Mouse (Mus musculus) megakaryocyte, embryonic 14.5 days (primary cell): Measurements from ENCODE around the gene Fbxw7. TPM values are rescaled to one million over a fixed set of nuclear protein-coding genes. Genes with fewer than 3 reads are reported as not detected.

Source experiments
- H3K27me3 ChIP-seq: replicated peaks from 2 replicates; pipeline ENCODE3; 2012; ENCODE audit warnings: inconsistent platforms
- H3K36me3 ChIP-seq: replicated peaks from 2 replicates; pipeline ENCODE3; 2012; ENCODE audit warnings: low read length, inconsistent platforms, mixed read lengths
- H3K4me1 ChIP-seq: 2 replicates; pipeline ENCODE4 v1.6.1; 2012; ENCODE audit warnings: inconsistent platforms
- H3K4me3 ChIP-seq: replicated peaks from 2 replicates; pipeline ENCODE3; 2012; ENCODE audit warnings: moderate library complexity, mild to moderate bottlenecking, inconsistent platforms
- H3K9me3 ChIP-seq: 2 replicates; pipeline ENCODE4 v1.6.1; 2012; ENCODE audit warnings: inconsistent platforms
- FLI1 ChIP-seq: IDR thresholded peaks from 2 replicates; pipeline ENCODE4 v1.6.1; 2012; ENCODE audit warnings: low read length, inconsistent platforms, mixed read lengths
- GATA1 ChIP-seq: IDR thresholded peaks from 3 replicates; pipeline ENCODE4 v1.6.1; 2012; ENCODE audit warnings: mixed read lengths, low read length, inconsistent platforms, borderline replicate concordance
- polyA plus RNA-seq: library from polyadenylated mRNA; stranded (reverse); fragments of >175 nt; gene quantifications from 2 replicates; pipeline ENCODE4 v1.2.3, GENCODE M21; 2012; ENCODE audit warnings: low replicate concordance; ENCODE audit not compliant: insufficient read depth

Fbxw7 gene
- polyA plus RNA-seq, 1 experiment: 2.7 TPM

- Histone ChIP-seq H3K36me3 (no peaks in the 10 kb centered on the region), H3K4me3 (peak overlapping the region; percentile 62), H3K27me3 (no peaks in the 10 kb centered on the region), H3K4me1 (peaks cover 35% of the 10 kb centered on the region), H3K9me3 (no peaks in the 10 kb centered on the region)
- TF ChIP-seq FLI1: no peak
- no peak for TF ChIP-seq GATA1
Observed at GRCm38 (mm10) chr3:84921704-84922420, 106.8 kb downstream of the Fbxw7 start.

GRCm38 (mm10) chr3:84923256-84923655 lies 108.2 kb downstream of the Fbxw7 start:
- TF ChIP-seq GATA1: no peak
- no peak for TF ChIP-seq FLI1
- H3K36me3 ChIP-seq: no peaks in the 10 kb centered on the region

GRCm38 (mm10) chr3:84923670-84924069 lies 108.6 kb downstream of the Fbxw7 start:
- H3K9me3 ChIP-seq: no peaks in the 10 kb centered on the region
- H3K4me1 ChIP-seq: peaks cover 27% of the 10 kb centered on the region
- TF ChIP-seq FLI1: no peak
- TF ChIP-seq GATA1: no peak
- H3K27me3 ChIP-seq: no peaks in the 10 kb centered on the region
- H3K4me3 ChIP-seq: no peak overlapping the region
- H3K36me3 ChIP-seq: no peaks in the 10 kb centered on the region

More at GRCm38 (mm10) chr3:84923256-84923655, 108.2 kb downstream of the Fbxw7 start:
- Histone ChIP-seq H3K4me3 (no peak overlapping the region), H3K4me1 (peaks cover 31% of the 10 kb centered on the region), H3K9me3 (no peaks in the 10 kb centered on the region), H3K27me3 (no peaks in the 10 kb centered on the region)

- no peak for TF ChIP-seq FLI1
- TF ChIP-seq GATA1: no peak
- Histone ChIP-seq H3K36me3 (no peaks in the 10 kb centered on the region), H3K4me1 (peaks cover 27% of the 10 kb centered on the region), H3K4me3 (no peak overlapping the region), H3K27me3 (no peaks in the 10 kb centered on the region), H3K9me3 (no peaks in the 10 kb centered on the region)
Observed at GRCm38 (mm10) chr3:84925229-84925628, 110.2 kb downstream of the Fbxw7 start.

GRCm38 (mm10) chr3:84926140-84926539 lies 111.1 kb downstream of the Fbxw7 start:
- H3K36me3 ChIP-seq: peaks cover 5% of the 10 kb centered on the region
- no peaks in the 10 kb centered on the region for H3K9me3 ChIP-seq
- H3K4me3 ChIP-seq: no peak overlapping the region
- H3K4me1 ChIP-seq: peaks cover 29% of the 10 kb centered on the region
- TF ChIP-seq GATA1: no peak
- TF ChIP-seq FLI1: no peak
- no peaks in the 10 kb centered on the region for H3K27me3 ChIP-seq

- Histone ChIP-seq H3K9me3 (no peaks in the 10 kb centered on the region), H3K4me1 (peaks cover 26% of the 10 kb centered on the region)
Observed at GRCm38 (mm10) chr3:84927168-84927794, 112.2 kb downstream of the Fbxw7 start.

DNA sequence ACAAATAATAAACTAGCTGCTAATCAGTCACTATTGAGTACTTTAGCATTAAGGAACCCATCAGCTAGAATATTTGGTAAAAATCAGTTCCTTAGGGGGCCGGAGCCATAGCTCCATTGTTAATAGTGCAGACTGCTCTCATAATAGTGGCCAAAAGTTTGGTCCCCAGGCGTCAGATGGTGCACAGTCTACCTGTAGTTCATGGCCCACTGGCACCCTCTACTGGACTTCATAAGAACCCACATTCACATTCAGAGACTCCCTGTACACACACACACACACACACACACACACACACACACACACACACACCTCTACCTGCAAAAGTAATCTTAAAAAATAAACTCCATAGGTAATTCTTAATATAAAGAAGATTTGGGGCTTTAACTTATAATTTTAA lies 112.8 kb downstream of the Fbxw7 start:
- H3K9me3 ChIP-seq: no peaks in the 10 kb centered on the region
- H3K27me3 ChIP-seq: no peaks in the 10 kb centered on the region
- TF ChIP-seq GATA1 (no peak), FLI1 (no peak)
- no peak overlapping the region for H3K4me3 ChIP-seq
- H3K36me3 ChIP-seq: peaks cover 7% of the 10 kb centered on the region
- H3K4me1 ChIP-seq: peaks cover 24% of the 10 kb centered on the region

More at GRCm38 (mm10) chr3:84927168-84927794, 112.2 kb downstream of the Fbxw7 start:
- Histone ChIP-seq H3K36me3 (peaks cover 7% of the 10 kb centered on the region), H3K4me3 (no peak overlapping the region), H3K27me3 (no peaks in the 10 kb centered on the region)
- TF ChIP-seq FLI1 (no peak), GATA1 (no peak)

- H3K9me3 ChIP-seq: no peaks in the 10 kb centered on the region
- TF ChIP-seq GATA1 (no peak), FLI1 (no peak)
- no peaks in the 10 kb centered on the region for H3K27me3 ChIP-seq
Observed at GRCm38 (mm10) chr3:84929171-84929570, 114.1 kb downstream of the Fbxw7 start.

DNA sequence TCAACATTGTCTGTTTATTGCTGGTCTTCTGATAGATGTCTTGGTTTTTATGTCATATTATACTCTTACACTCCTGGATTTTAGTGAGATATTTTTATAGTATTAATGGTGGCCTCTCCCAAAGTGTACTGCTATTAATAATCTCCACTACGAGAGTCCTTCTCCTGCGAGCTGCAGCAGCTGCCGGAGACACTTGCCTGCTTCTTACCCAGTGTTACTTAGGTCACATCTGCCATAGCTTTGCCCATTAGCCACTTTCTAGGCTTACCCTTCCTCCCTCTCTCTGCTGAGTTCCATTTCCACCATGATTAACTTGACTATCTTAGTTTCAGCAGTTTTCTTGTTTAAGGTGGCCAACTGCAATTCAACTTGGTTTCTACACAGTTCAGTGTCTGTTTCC lies 115.6 kb downstream of the Fbxw7 start:
- Histone ChIP-seq H3K36me3 (peaks cover 7% of the 10 kb centered on the region), H3K4me1 (peaks cover 17% of the 10 kb centered on the region; the same call in 1 of the 2 replicates)
- no peak for TF ChIP-seq GATA1
- no peak for TF ChIP-seq FLI1

More at GRCm38 (mm10) chr3:84929171-84929570, 114.1 kb downstream of the Fbxw7 start:
- H3K4me3 ChIP-seq: no peak overlapping the region
- H3K4me1 ChIP-seq: peaks cover 17% of the 10 kb centered on the region; the same call in 1 of the 2 replicates
- H3K36me3 ChIP-seq: peaks cover 7% of the 10 kb centered on the region

DNA sequence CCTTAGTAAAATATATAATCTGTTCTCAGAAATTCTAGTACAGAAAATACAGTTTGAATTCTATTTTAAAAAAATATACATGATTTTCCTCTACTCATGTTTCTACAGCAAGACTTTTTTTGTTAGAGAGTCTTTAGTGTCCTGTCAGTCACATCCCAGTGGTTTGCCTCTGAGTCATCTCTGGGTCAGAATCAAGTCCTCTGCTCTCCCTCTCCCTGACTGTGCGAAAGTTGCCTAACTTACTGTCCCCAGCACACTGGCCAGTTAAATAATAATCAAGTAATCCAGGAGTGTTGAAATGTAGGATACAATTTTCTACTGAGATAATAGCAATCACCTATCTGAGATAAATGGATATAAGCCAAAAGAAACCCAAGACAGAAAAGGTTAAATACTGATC lies 120.7 kb downstream of the Fbxw7 start:
- Histone ChIP-seq H3K36me3 (peaks cover 6% of the 10 kb centered on the region), H3K27me3 (no peaks in the 10 kb centered on the region), H3K9me3 (no peaks in the 10 kb centered on the region), H3K4me1 (peaks cover 29% of the 10 kb centered on the region), H3K4me3 (no peak overlapping the region)
- TF ChIP-seq FLI1 (no peak), GATA1 (no peak)

More for the DNA sequence above, 115.6 kb downstream of the Fbxw7 start:
- H3K9me3 ChIP-seq: no peaks in the 10 kb centered on the region
- no peaks in the 10 kb centered on the region for H3K27me3 ChIP-seq
- H3K4me3 ChIP-seq: no peak overlapping the region
